Mouse (Mus musculus) splenic B cell, adult 2 months (primary cell): ENCODE measurements around the gene Ndrg4.

Experiments used
- DNase-seq: peaks from one replicate; pipeline ENCODE4 v3.0.0-alpha.2; 2011; ENCODE audit warnings: low read depth, low spot score
- H3K27me3 ChIP-seq: 2 replicates; pipeline ENCODE4 v1.6.1; 2012; ENCODE audit warnings: mild to moderate bottlenecking, low read length, moderate library complexity, mixed read lengths; ENCODE audit not compliant: control insufficient read depth, poor library complexity, insufficient read depth, severe bottlenecking
- H3K36me3 ChIP-seq: 2 replicates; pipeline ENCODE4 v1.6.1; 2012; ENCODE audit warnings: mild to moderate bottlenecking, low read length, moderate library complexity, mixed read lengths; ENCODE audit not compliant: control insufficient read depth, poor library complexity, insufficient read depth, severe bottlenecking

The Ndrg4 gene

DNA sequence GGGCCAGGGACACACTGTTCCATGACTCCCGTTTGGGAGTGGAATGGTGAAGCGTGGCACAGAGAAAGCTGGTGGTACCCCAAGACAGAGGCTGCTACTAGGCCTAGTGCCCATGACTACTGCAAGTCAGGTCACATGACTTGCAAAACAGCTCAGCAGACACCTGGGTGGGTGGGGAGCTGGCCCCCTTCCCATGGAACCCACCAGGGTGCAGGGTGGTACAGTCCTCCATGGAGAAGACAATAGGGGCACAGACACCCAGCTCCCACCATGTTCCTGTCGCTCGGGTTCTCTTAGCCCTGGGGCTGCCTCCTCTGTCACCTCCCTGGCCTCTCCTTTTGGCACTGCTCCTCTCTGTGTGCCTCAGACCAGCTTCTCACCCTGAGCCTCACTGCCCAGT is 25.0 kb downstream of the Ndrg4 start:
- DNase-seq, result no peak
- H3K27me3 ChIP-seq, result no peaks in the 10 kb centered on the region
- H3K36me3 ChIP-seq, result no peaks in the 10 kb centered on the region

GRCm38 (mm10) chr8:95702480-95703446 is 26.0 kb downstream of the Ndrg4 start:
- H3K27me3 ChIP-seq, result no peaks in the 10 kb centered on the region
- peak; percentile 54 for DNase-seq
- no peaks in the 10 kb centered on the region for H3K36me3 ChIP-seq

GRCm38 (mm10) chr8:95703461-95704260 is 26.9 kb downstream of the Ndrg4 start:
- DNase-seq, result no peak
- Histone ChIP-seq H3K36me3 (no peaks in the 10 kb centered on the region), H3K27me3 (no peaks in the 10 kb centered on the region)

DNA sequence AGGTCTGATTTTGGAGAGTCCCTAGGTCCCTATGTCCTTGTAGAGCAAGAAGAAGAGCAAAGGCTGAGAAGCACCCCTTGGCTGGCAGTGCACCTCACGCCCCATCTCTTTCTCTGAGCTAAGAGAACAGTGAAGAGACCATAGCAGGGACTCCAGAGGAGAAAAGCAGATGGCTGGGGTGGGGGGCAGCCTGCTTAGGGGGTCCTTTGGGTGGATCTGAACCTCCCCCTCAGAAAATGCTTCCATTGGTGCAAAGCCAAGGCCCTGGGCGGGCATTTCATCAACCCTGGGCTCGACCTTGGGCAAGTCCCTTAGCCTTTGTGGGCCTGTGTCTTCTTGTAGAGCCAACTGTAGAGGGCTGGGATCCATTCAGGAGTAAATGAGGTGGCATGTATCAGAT is 27.8 kb downstream of the Ndrg4 start:
- DNase-seq, result no peak
- Histone ChIP-seq H3K36me3 (no peaks in the 10 kb centered on the region), H3K27me3 (no peaks in the 10 kb centered on the region)

DNA sequence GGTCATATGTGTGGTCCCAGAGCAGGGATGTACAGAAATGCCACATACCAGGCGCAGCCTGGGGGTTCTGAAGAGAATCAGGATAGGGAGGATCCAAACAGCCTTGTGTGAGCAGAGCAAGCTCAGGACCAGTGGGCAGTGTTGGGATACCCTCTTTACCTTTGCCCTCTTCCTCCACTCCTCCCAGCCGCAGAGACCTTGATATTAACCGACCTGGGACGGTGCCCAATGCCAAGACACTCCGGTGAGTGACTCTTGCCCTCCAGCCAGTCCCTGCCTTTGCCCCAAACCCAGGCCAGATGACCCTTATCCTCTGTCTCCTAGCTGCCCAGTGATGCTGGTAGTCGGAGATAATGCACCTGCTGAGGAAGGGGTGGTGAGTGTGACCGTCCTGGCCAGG is 32.8 kb downstream of the Ndrg4 start:
- H3K27me3 ChIP-seq, result no peaks in the 10 kb centered on the region
- DNase-seq, result no peak
- no peaks in the 10 kb centered on the region for H3K36me3 ChIP-seq

DNA sequence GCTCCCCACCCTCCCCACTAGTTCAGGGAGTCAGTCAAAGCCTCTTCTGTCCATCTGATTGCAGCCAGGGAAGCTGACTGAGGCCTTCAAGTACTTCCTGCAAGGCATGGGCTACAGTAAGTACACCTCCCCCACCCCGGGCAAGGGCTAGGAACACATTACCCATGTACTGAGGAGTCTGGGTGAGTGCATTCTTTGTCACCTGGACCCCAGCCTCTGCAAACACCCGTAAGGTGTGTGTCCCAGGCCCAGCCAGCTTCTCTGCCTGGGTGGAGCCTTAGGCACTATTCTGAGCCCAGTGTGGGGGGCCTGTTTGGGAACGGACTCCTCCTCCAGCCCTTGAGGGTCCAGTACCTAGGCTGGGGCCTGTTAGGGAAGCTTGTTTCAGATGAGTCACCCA is 34.2 kb downstream of the Ndrg4 start:
- Histone ChIP-seq H3K36me3 (no peaks in the 10 kb centered on the region), H3K27me3 (no peaks in the 10 kb centered on the region)
- DNase-seq, result no peak

DNA sequence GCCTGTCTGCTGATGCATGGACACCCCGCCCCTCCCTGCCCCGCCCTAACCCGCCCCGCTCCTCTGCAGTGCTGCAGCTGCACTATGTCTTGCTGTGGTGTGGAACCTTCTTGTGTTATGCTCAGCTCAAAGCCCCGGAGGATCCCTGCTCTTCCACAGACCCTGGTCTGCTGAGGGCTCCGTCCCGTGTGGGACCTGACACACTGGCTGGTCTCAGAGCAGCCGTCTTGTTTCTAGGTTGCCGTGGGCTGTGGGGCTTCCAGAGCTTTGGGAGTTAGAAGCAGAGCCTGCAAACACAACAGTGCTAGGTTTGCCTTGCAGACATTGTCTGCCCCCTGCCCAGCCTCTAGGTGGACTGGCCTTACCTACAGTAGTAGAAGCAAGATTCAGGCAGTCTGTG is 35.6 kb downstream of the Ndrg4 start:
- no peaks in the 10 kb centered on the region for H3K36me3 ChIP-seq
- DNase-seq, result no peak
- no peaks in the 10 kb centered on the region for H3K27me3 ChIP-seq

GRCm38 (mm10) chr8:95713100-95714010 is 36.6 kb downstream of the Ndrg4 start:
- no peaks in the 10 kb centered on the region for H3K27me3 ChIP-seq
- H3K36me3 ChIP-seq, result no peaks in the 10 kb centered on the region
- peak; percentile 88 for DNase-seq

DNA sequence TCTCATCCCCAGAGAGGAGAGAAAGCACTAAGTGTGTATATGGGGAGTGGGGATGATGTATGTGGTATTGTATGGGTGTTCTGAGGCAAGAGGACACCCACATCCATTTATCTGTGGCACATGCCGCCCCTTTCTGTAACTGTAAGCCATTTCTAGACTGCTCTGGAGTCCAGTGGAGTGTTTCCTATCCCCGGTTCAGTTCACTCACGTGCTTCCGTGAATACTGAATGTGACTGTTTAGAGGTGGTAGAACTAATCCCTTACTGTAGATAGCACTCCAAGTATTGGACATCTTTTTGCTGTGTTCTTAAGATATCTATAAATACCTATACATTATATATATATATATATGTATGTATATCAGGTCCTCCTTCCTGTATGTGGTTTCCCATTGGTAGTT is 37.6 kb downstream of the Ndrg4 start:
- Histone ChIP-seq H3K36me3 (0 out of 2 replicates have a peak, but pooled peaks cover 1% of the 10 kb centered on the region), H3K27me3 (no peaks in the 10 kb centered on the region)
- no peak for DNase-seq

GRCm38 (mm10) chr8:95714837-95715413 is 38.1 kb downstream of the Ndrg4 start:
- no peaks in the 10 kb centered on the region for H3K27me3 ChIP-seq
- no peak for DNase-seq
- H3K36me3 ChIP-seq, result peaks cover 1% of the 10 kb centered on the region; the same call in 1 of the 2 replicates

GRCm38 (mm10) chr8:95715676-95716531 is 39.1 kb downstream of the Ndrg4 start, which contains the start of gene Setd6:
Setd6 (plus strand) TSS chr8:95715881.
- DNase-seq, result peak; percentile 87
- peaks cover 1% of the 10 kb centered on the region; the same call in 1 of the 2 replicates for H3K36me3 ChIP-seq

GRCm38 (mm10) chr8:95716546-95717335 is 40.0 kb downstream of the Ndrg4 start:
- no peak for DNase-seq
- H3K36me3 ChIP-seq, result peaks cover 3% of the 10 kb centered on the region; the same call in 1 of the 2 replicates

More at GRCm38 (mm10) chr8:95715676-95716531, 39.1 kb downstream of the Ndrg4 start, which contains the start of gene Setd6:
- H3K27me3 ChIP-seq, result no peaks in the 10 kb centered on the region

More at GRCm38 (mm10) chr8:95716546-95717335, 40.0 kb downstream of the Ndrg4 start:
- H3K27me3 ChIP-seq, result no peaks in the 10 kb centered on the region
